Mouse (Mus musculus) CH12.LX (cell line): Measurements from ENCODE around the gene Robo1. TPM values are rescaled to one million over a fixed set of nuclear protein-coding genes. Genes with fewer than 3 reads are reported as not detected.

Source experiments
- DNase-seq: peaks from one replicate; pipeline ENCODE4 v3.0.0-alpha.2; 2013; ENCODE audit errors: extremely low read depth
- H3K27ac ChIP-seq: 2 replicates; pipeline ENCODE4 v1.5.1; 2012; ENCODE audit warnings: low read depth, mild to moderate bottlenecking, control low read depth, moderate library complexity; ENCODE audit not compliant: insufficient read depth
- H3K27me3 ChIP-seq: replicated peaks from 2 replicates; pipeline ENCODE3; 2012; ENCODE audit warnings: inconsistent platforms
- H3K36me3 ChIP-seq, 2 experiments: replicated peaks in 1 of 2; 2 replicates each; pipeline versions ENCODE3 to v1.6.1; 2012; ENCODE audit warnings: inconsistent platforms in 1 of 2, low read length in 1 of 2, mild to moderate bottlenecking in 1 of 2, mixed read lengths in 1 of 2, moderate library complexity in 1 of 2; ENCODE audit not compliant: control insufficient read depth in 1 of 2, insufficient read depth in 1 of 2
- H3K4me1 ChIP-seq, 2 experiments: 2 replicates each; pipeline ENCODE4 v1.6.1; 2012; ENCODE audit warnings: inconsistent platforms in 1 of 2, moderate library complexity in 1 of 2; ENCODE audit not compliant: insufficient read depth in 2 of 2, control insufficient read depth in 1 of 2
- H3K4me2 ChIP-seq: 2 replicates; pipeline ENCODE4 v1.6.1; 2012; ENCODE audit warnings: low read depth, mild to moderate bottlenecking, control low read depth; ENCODE audit not compliant: poor library complexity, insufficient read depth, severe bottlenecking
- H3K4me3 ChIP-seq, 3 experiments: fragments of 150-350 bp in 1 of 3; sonication (generic) in 1 of 3; replicated peaks in 1 of 3; 2 replicates each; pipeline versions ENCODE3 to v1.5.1; 2011 to 2012; ENCODE audit warnings: low read depth in 2 of 3, low read length in 2 of 3, mild to moderate bottlenecking in 2 of 3, moderate library complexity in 2 of 3, control low read depth in 1 of 3, improper control_type of control experiment in 1 of 3, inconsistent platforms in 1 of 3, mixed read lengths in 1 of 3; ENCODE audit not compliant: poor library complexity in 1 of 3
- H3K79me2 ChIP-seq: replicated peaks from 2 replicates; pipeline ENCODE4 v1.6.1; 2012; ENCODE audit warnings: mild to moderate bottlenecking, moderate library complexity; ENCODE audit not compliant: control insufficient read depth, poor library complexity, insufficient read depth, severe bottlenecking; ENCODE audit errors: extremely low read depth
- H3K9ac ChIP-seq: 2 replicates; pipeline ENCODE4 v1.6.1; 2012; ENCODE audit warnings: low read depth, mild to moderate bottlenecking, control low read depth, moderate library complexity; ENCODE audit not compliant: insufficient read depth
- H3K9me3 ChIP-seq: replicated peaks from 2 replicates; pipeline ENCODE3; 2012; ENCODE audit warnings: low read length, inconsistent platforms, mixed read lengths
- CHD2 ChIP-seq: IDR thresholded peaks from 2 replicates; pipeline ENCODE4 v1.6.1; 2011; ENCODE audit warnings: low read length, improper control_type of control experiment
- E2F4 ChIP-seq: IDR thresholded peaks from 2 replicates; pipeline ENCODE4 v1.6.1; 2011; ENCODE audit warnings: low read depth, low read length, improper control_type of control experiment; ENCODE audit not compliant: insufficient replicate concordance
- ELF1 ChIP-seq: IDR thresholded peaks from 2 replicates; pipeline ENCODE4 v1.6.1; 2014; ENCODE audit warnings: low read depth, mild to moderate bottlenecking, inconsistent platforms, low read length, improper control_type of control experiment
- IRF4 ChIP-seq: IDR thresholded peaks from 2 replicates; pipeline ENCODE4 v1.6.1; 2014; ENCODE audit warnings: low read depth, mild to moderate bottlenecking, inconsistent platforms, low read length, improper control_type of control experiment
- JUND ChIP-seq: conservative IDR thresholded peaks from 2 replicates; pipeline ENCODE4 v1.6.1; 2011; ENCODE audit warnings: low read depth, low read length, improper control_type of control experiment
- KAT2A ChIP-seq: IDR thresholded peaks from 2 replicates; pipeline ENCODE4 v1.6.1; 2012; ENCODE audit warnings: low read length, improper control_type of control experiment, inconsistent platforms; ENCODE audit not compliant: insufficient replicate concordance
- MAFK ChIP-seq: IDR thresholded peaks from 2 replicates; pipeline ENCODE4 v1.6.1; 2011; ENCODE audit warnings: low read length, improper control_type of control experiment; ENCODE audit not compliant: insufficient replicate concordance
- MAX ChIP-seq: IDR thresholded peaks from 2 replicates; pipeline ENCODE4 v1.6.1; 2011; ENCODE audit warnings: low read length, improper control_type of control experiment
- MEF2A ChIP-seq: IDR thresholded peaks from 2 replicates; pipeline ENCODE4 v1.6.1; 2014; ENCODE audit warnings: low read depth, mild to moderate bottlenecking, inconsistent platforms, low read length, improper control_type of control experiment, borderline replicate concordance
- MXI1 ChIP-seq: IDR thresholded peaks from 2 replicates; pipeline ENCODE4 v1.6.1; 2011; ENCODE audit warnings: mild to moderate bottlenecking, low read depth, low read length, improper control_type of control experiment
- MYC ChIP-seq: IDR thresholded peaks from 2 replicates; pipeline ENCODE4 v1.6.1; 2011; ENCODE audit warnings: low read depth, mild to moderate bottlenecking, improper control_type of control experiment, low read length
- NELFE ChIP-seq: IDR thresholded peaks from 2 replicates; pipeline ENCODE4 v1.6.1; 2011; ENCODE audit warnings: low read depth, low read length, improper control_type of control experiment
- PAX5 ChIP-seq: IDR thresholded peaks from 2 replicates; pipeline ENCODE4 v1.6.1; 2012; ENCODE audit warnings: low read length, inconsistent platforms, mixed read lengths
- POLR2A ChIP-seq: IDR thresholded peaks from 2 replicates; pipeline ENCODE4 v1.6.1; 2011; ENCODE audit warnings: low read depth, mild to moderate bottlenecking, improper control_type of control experiment, low read length
- POLR2AphosphoS2 ChIP-seq: IDR thresholded peaks from 2 replicates; pipeline ENCODE4 v1.6.1; 2011; ENCODE audit warnings: low read depth, low read length, improper control_type of control experiment
- RAD21 ChIP-seq: IDR thresholded peaks from 2 replicates; pipeline ENCODE4 v1.6.1; 2011; ENCODE audit warnings: low read depth, mild to moderate bottlenecking, low read length, improper control_type of control experiment, moderate library complexity
- RCOR1 ChIP-seq: conservative IDR thresholded peaks from 2 replicates; pipeline ENCODE4 v1.6.1; 2012; ENCODE audit warnings: low read depth, mild to moderate bottlenecking, inconsistent platforms, low read length, improper control_type of control experiment
- SIN3A ChIP-seq: IDR thresholded peaks from 2 replicates; pipeline ENCODE4 v1.6.1; 2012; ENCODE audit warnings: low read length, improper control_type of control experiment, inconsistent platforms
- SMC3 ChIP-seq: IDR thresholded peaks from 2 replicates; pipeline ENCODE4 v1.6.1; 2011; ENCODE audit warnings: low read depth, low read length, improper control_type of control experiment
- TCF12 ChIP-seq: IDR thresholded peaks from 2 replicates; pipeline ENCODE4 v1.6.1; 2014; ENCODE audit warnings: low read depth, mild to moderate bottlenecking, inconsistent platforms, low read length, improper control_type of control experiment
- USF1 ChIP-seq: IDR thresholded peaks from 2 replicates; pipeline ENCODE4 v1.6.1; 2014; ENCODE audit warnings: low read depth, mild to moderate bottlenecking, inconsistent platforms, low read length, improper control_type of control experiment
- USF2 ChIP-seq: conservative IDR thresholded peaks from 2 replicates; pipeline ENCODE4 v1.6.1; 2011; ENCODE audit warnings: low read depth, low read length, improper control_type of control experiment
- ZC3H11A ChIP-seq: IDR thresholded peaks from 2 replicates; pipeline ENCODE4 v1.6.1; 2012; ENCODE audit warnings: low read depth, mild to moderate bottlenecking, inconsistent platforms, low read length, improper control_type of control experiment
- ZKSCAN1 ChIP-seq: IDR thresholded peaks from 2 replicates; pipeline ENCODE4 v1.6.1; 2012; ENCODE audit warnings: low read depth, inconsistent platforms, low read length, improper control_type of control experiment, borderline replicate concordance
- dilution Hi-C: fragments of 300-500 bp; cut with MboI; formaldehyde crosslinking; loops from 2 replicates; pipeline ENCODE4 v1.14.3; 2020; ENCODE audit warnings: low sequenced_read_pairs; ENCODE audit not compliant: extremely low pct_unique_long_range_greater_than_20kb, extremely low pct_ligation_motif_present
- in situ Hi-C: fragments of 300-500 bp; cut with MboI; formaldehyde crosslinking; loops from 3 replicates; pipeline ENCODE4 v1.14.3; 2019; ENCODE audit warnings: low sequenced_read_pairs, low pct_ligation_motif_present, low pct_unique_long_range_greater_than_20kb, mixed read lengths
- polyA plus RNA-seq: library from polyadenylated mRNA; unstranded; fragments of >175 nt; gene quantifications from 2 replicates; pipeline ENCODE4 v1.2.1, GENCODE M21; 2012; ENCODE audit warnings: low read depth; ENCODE audit not compliant: insufficient read length
- total RNA-seq, 2 experiments: library from RNA; depleted of rRNA; stranded (reverse); fragments of 300-350 nt in 1 of 2; fragments of >200 nt in 1 of 2; gene quantifications; 2 replicates each; pipeline ENCODE4 v1.2.3; 2012 to 2014

Gene Robo1
- total and polyA plus RNA-seq, 3 experiments = not detected

DNA sequence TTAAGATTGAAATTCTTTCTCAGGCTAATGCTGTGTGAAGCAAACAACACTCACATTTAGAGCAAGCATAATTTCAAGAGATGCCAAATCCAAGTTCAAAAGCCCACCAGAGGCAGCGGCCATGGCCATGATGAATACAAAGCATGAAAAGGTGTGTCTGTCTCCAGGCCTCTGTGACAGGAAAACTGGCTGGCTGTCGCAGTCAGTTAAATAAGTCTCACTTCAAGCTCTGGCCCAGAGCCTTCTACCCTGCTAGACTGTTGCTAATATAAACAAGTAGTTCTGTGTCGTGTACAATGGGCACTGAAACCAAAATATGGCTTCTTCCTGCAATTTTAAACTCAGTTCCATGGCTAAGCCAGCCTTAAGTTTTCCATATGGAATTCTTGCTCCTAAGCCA lies 629.1 kb downstream of the Robo1 start:
- Histone ChIP-seq H3K4me2 (no peak overlapping the region), H3K4me3 (no peak overlapping the region), H3K9ac (no peak overlapping the region), H3K36me3 (no peaks in the 10 kb centered on the region), H3K27me3 (no peaks in the 10 kb centered on the region), H3K27ac (no peak overlapping the region), H3K79me2 (no peaks in the 10 kb centered on the region), H3K4me1 (no peaks in the 10 kb centered on the region), H3K9me3 (peaks cover 37% of the 10 kb centered on the region)
- in situ Hi-C loops = no loop called here
- dilution Hi-C loops = no loop called here
- TF ChIP-seq RCOR1 (no peak), CHD2 (no peak), POLR2A (no peak), JUND (no peak), SIN3A (no peak), RAD21 (no peak), MEF2A (no peak), NELFE (no peak), USF2 (no peak), USF1 (no peak), PAX5 (no peak), E2F4 (no peak), SMC3 (no peak), IRF4 (no peak), MXI1 (no peak), ZC3H11A (no peak)
- DNase-seq = no peak

DNA sequence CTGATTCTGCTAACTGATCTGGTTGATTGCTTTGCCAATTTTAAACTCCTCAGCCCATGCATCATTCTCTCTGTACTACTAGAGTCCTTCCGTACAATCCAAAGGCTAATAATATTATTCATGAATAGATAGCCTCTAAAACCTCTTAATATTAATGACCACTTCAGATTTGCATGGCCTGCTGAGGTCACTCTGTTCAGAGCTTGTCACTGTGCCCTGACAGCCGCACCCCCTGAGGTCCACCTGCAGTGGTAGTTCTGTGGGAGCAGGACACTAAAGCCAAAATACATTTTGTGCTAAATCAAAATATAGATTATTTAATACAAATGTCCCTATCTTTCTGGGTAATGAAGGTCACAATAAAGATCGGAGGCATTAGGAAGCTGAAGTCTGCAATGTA lies 631.8 kb downstream of the Robo1 start:
- in situ Hi-C loops = no loop called here

DNA sequence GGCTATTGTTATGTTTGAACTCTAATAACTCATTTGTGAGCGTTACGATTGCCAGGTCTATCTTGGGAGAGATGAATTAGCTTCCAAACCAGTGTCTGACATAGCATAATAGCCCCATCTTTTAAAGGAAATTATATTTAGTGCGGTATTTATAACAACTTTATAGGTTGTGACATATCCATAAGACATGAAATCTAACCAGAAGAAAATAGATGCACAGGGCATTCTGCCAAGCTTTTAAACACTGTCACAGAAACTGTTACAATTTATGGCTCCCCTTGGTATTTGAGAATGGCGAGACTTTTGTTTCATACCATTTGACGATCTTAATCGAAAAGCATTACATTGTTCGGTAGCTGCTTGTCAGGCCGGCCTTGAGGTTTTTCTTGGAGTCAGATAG lies 632.7 kb downstream of the Robo1 start:
- DNase-seq = no peak
- Histone ChIP-seq H3K4me3 (no peak overlapping the region), H3K36me3 (no peaks in the 10 kb centered on the region), H3K27me3 (no peaks in the 10 kb centered on the region), H3K27ac (no peak overlapping the region), H3K9ac (no peak overlapping the region), H3K9me3 (peaks cover 36% of the 10 kb centered on the region), H3K79me2 (no peaks in the 10 kb centered on the region), H3K4me2 (no peak overlapping the region), H3K4me1 (no peaks in the 10 kb centered on the region)
- TF ChIP-seq SIN3A (no peak), TCF12 (no peak), MYC (no peak), POLR2AphosphoS2 (no peak), MAX (no peak), MXI1 (no peak), RAD21 (no peak), MAFK (no peak), USF2 (no peak), KAT2A (no peak), ELF1 (no peak), ZKSCAN1 (no peak), NELFE (no peak), RCOR1 (no peak), SMC3 (no peak)
- dilution Hi-C loops (no loop called here), in situ Hi-C loops (no loop called here)

More for the DNA sequence above, 631.8 kb downstream of the Robo1 start:
- H3K36me3 ChIP-seq = no peaks in the 10 kb centered on the region
- no peak overlapping the region for H3K27ac ChIP-seq
- no peaks in the 10 kb centered on the region for H3K27me3 ChIP-seq
- H3K9me3 ChIP-seq = peaks cover 40% of the 10 kb centered on the region
- dilution Hi-C loops = no loop called here
- DNase-seq = no peak
- no peak for TF ChIP-seq E2F4
- no peak for TF ChIP-seq RCOR1
- TF ChIP-seq, all 38 proteins: peak for 0
- Histone ChIP-seq H3K9ac (no peak overlapping the region), H3K4me1 (no peaks in the 10 kb centered on the region), H3K4me3 (no peak overlapping the region), H3K79me2 (no peaks in the 10 kb centered on the region), H3K4me2 (no peak overlapping the region)
